Mouse (Mus musculus) small intestine, adult 2 months (tissue): ENCODE results near the gene Rabif. TPM values are rescaled to one million over a fixed set of nuclear protein-coding genes. Genes with fewer than 3 reads are reported as not detected.
"Not testable (repeated sequence)": the region's sequence is repeated elsewhere in the genome, so short reads cannot be mapped to it uniquely, and the experiment has no call there.

Experiments
- H3K27ac ChIP-seq: fragments of 200-500 bp; 2 replicates; pipeline ENCODE4 v1.5.1; 2012; ENCODE audit warnings: low read depth, low read length, control low read depth, inconsistent platforms; ENCODE audit not compliant: insufficient read depth
- H3K27me3 ChIP-seq: fragments of 200-500 bp; 2 replicates; pipeline ENCODE4 v1.6.1; 2012; ENCODE audit warnings: mild to moderate bottlenecking, moderate library complexity, low read length, inconsistent platforms; ENCODE audit not compliant: control insufficient read depth, insufficient read depth
- H3K36me3 ChIP-seq: fragments of 200-500 bp; 2 replicates; pipeline ENCODE4 v1.6.1; 2012; ENCODE audit warnings: mild to moderate bottlenecking, low read length, control low read depth, inconsistent platforms; ENCODE audit not compliant: control insufficient read depth, insufficient read depth
- H3K4me1 ChIP-seq: fragments of 200-500 bp; 2 replicates; pipeline ENCODE4 v1.6.1; 2012; ENCODE audit warnings: low read length, inconsistent platforms, mixed read lengths; ENCODE audit not compliant: control insufficient read depth, insufficient read depth, insufficient read length
- H3K4me3 ChIP-seq: fragments of 200-500 bp; 2 replicates; pipeline ENCODE4 v1.5.1; 2012; ENCODE audit warnings: low read depth, mild to moderate bottlenecking, control low read depth, inconsistent platforms, low read length, moderate library complexity
- CTCF ChIP-seq: fragments of 200-500 bp; IDR thresholded peaks from 2 replicates; pipeline ENCODE4 v1.5.1; 2012; ENCODE audit warnings: low read depth, mild to moderate bottlenecking, control low read depth, inconsistent platforms, low read length, moderate library complexity, mixed read lengths; ENCODE audit not compliant: insufficient replicate concordance, insufficient read length; ENCODE audit errors: extremely low read depth
- POLR2A ChIP-seq: fragments of 200-500 bp; IDR thresholded peaks from 2 replicates; pipeline ENCODE4 v1.6.1; 2012; ENCODE audit warnings: low read depth, mild to moderate bottlenecking, control low read depth, inconsistent platforms, low read length, moderate library complexity
- whole genome bisulfite sequencing: fragments of 180-500 bp; shearing (Covaris S2); methylation state at CpG from one replicate; pipeline ENCODE4 v1.1.7; 2018; 5-methylcytosine and 5-hydroxymethylcytosine counted together
- polyA plus RNA-seq: library from polyadenylated mRNA; depleted of rRNA; stranded (reverse); fragments of >200 nt; gene quantifications from 2 replicates; pipeline ENCODE4 v1.2.3, GENCODE M21; 2012; rRNA removed

Rabif gene
- polyA plus RNA-seq, result 5.8 and 8.5 TPM in 2 replicates

- Histone ChIP-seq H3K27ac (peak within 1 kb of the TSS; percentile 94), H3K4me3 (peak within 1 kb of the TSS; percentile 85), H3K36me3 (peaks cover 5% of the 10 kb centered on the region; the same call in 1 of the 2 replicates), H3K27me3 (no peaks in the 10 kb centered on the region), H3K4me1 (peaks cover 5% of the 10 kb centered on the region; the same call in 1 of the 2 replicates)
- under 1% methylated on average over 58 of the region's 58 CpGs for WGBS
- TF ChIP-seq CTCF (peak; percentile 56; the same call in 1 of the 2 replicates), POLR2A (0 out of 2 replicates have a peak, but pooled peaks have one; percentile 59)
Measured at GRCm38 (mm10) chr1:134494428-134495215, at the start of gene Rabif. Gene Rabif, plus strand, starts transcription at chr1:134494648.

DNA sequence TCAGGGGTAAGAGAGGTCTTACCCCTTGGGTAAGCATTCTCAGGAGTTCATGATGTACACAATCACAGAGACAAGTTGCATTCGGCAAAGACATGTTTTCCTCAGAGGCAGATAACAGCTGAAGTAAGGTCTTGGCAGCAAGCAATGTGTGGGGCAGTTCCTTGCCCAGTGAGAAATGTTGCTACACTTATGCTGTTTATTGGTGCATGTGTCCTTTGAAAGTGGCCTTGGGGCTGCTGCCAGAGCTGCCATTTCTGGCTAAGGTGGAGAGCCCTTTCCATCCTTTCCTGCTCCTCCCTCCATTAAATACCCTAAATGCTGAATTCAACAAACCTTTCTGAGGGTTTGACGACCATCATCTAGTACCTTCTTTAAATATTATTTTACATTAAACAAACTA is 49.0 kb upstream of the Rabif start:
- TF ChIP-seq CTCF, result no peak
- TF ChIP-seq POLR2A, result no peak
- Histone ChIP-seq H3K4me1 (peaks cover 3% of the 10 kb centered on the region; the same call in 1 of the 2 replicates), H3K36me3 (no peaks in the 10 kb centered on the region), H3K27me3 (no peaks in the 10 kb centered on the region), H3K27ac (no peak overlapping the region), H3K4me3 (no peak overlapping the region)
- 76% methylated on average over 2 of the region's 2 CpGs for WGBS

- H3K27me3 ChIP-seq, H3K27ac ChIP-seq, H3K4me3 ChIP-seq, H3K4me1 ChIP-seq, H3K36me3 ChIP-seq: not testable (repeated sequence)
- WGBS, result 63% methylated on average over 3 of the region's 3 CpGs
Measured at GRCm38 (mm10) chr1:134448537-134448936, 45.9 kb upstream of the Rabif start.

DNA sequence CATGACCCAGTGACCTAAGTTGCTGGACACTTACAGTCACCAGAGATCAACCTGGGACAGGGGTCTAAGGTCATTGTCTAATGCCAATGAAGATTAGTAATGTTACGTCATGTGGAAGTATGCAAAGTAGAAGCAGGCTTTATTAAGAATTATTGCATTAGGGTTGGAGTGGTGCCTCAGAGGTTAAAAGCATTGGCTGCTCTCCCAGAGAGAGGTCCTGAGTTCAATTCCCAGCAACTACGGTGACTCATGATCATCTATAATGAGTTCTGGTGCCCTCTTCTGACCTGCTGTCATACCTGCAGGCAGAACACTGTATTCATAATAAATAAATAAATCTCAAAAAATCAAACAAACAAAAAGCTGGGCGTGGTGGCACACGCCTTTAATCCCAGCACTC is 44.2 kb upstream of the Rabif start:
- Histone ChIP-seq H3K27me3 (no peaks in the 10 kb centered on the region), H3K4me1 (peaks cover 2% of the 10 kb centered on the region; the same call in 1 of the 2 replicates), H3K36me3 (no peaks in the 10 kb centered on the region), H3K4me3 (no peak overlapping the region), H3K27ac (no peak overlapping the region)
- 73% methylated on average over 4 of the region's 4 CpGs for WGBS
- no peak for TF ChIP-seq CTCF
- TF ChIP-seq POLR2A, result no peak

GRCm38 (mm10) chr1:134450986-134451385 is 43.5 kb upstream of the Rabif start:
- TF ChIP-seq CTCF (no peak), POLR2A (no peak)
- Histone ChIP-seq H3K36me3 (no peaks in the 10 kb centered on the region), H3K27ac (no peak overlapping the region), H3K4me1 (no peaks in the 10 kb centered on the region), H3K4me3 (no peak overlapping the region), H3K27me3 (no peaks in the 10 kb centered on the region)
- WGBS, result 33% methylated on average over 3 of the region's 3 CpGs

GRCm38 (mm10) chr1:134454904-134455824 is 39.3 kb upstream of the Rabif start, which contains the start of gene Klhl12:
Gene Klhl12, plus strand, starts transcription at chr1:134455531.
- Histone ChIP-seq H3K27me3 (no peaks in the 10 kb centered on the region), H3K36me3 (peaks cover 5% of the 10 kb centered on the region; the same call in 1 of the 2 replicates), H3K4me1 (no peaks in the 10 kb centered on the region), H3K4me3 (peak within 1 kb of the TSS; percentile 100), H3K27ac (no peak within 1 kb of the TSS)
- under 1% methylated on average over 61 of the region's 61 CpGs for WGBS
- TF ChIP-seq POLR2A (peak; percentile 55; the same call in 1 of the 2 replicates), CTCF (no peak)

DNA sequence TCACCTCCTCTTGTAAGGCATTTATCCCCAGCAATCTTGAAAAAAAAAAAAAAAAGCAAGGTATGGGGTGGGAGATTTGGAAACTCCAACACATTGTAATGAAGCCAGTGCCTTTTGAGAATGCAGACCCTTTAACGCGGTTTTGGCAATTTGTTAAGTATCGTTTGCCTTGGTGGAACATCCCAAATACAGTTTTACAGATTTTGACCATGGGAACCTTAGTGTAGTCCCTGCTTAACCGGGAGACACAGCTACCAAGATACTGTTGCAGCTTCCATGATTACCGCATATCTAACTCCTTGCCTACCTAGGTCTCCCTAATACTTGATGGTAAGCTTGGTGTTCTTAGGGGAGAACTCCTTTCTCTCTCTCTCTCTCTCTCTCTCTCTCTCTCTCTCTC is 38.4 kb upstream of the Rabif start:
- peaks cover 8% of the 10 kb centered on the region; the same call in 1 of the 2 replicates for H3K36me3 ChIP-seq
- H3K27me3 ChIP-seq, result no peaks in the 10 kb centered on the region
- WGBS, result 15% methylated on average over 5 of the region's 5 CpGs
- no peak overlapping the region for H3K4me3 ChIP-seq
- H3K27ac ChIP-seq, result no peak overlapping the region
- no peaks in the 10 kb centered on the region for H3K4me1 ChIP-seq
- no peak for TF ChIP-seq CTCF
- TF ChIP-seq POLR2A, result no peak
